Mouse (Mus musculus): ENCODE measurements at regions not wholly inside any gene's neighbourhood (a gene's known extent, or its start where the extent isn't known, plus 50 kb on each side); places are given as distances from the start of the nearest gene placed in this dataset.

GRCm38 (mm10) chr5:102242614-102243013, 172.9 kb upstream of the Wdfy3 start:
- DNase-seq (ENCODE audit: low spot score) (no peak), ATAC-seq (ENCODE audit: extremely low read depth, insufficient number of reproducible peaks, low FRiP score, poor library complexity, severe bottlenecking) (no peak)
- Histone ChIP-seq H3K36me3 (replicated peaks) (no peaks in the 10 kb centered on the region), H3K9me3 (replicated peaks) (peaks cover 51% of the 10 kb centered on the region), H3K4me3 (ENCODE audit: low read depth, low read length) (no peak overlapping the region), H3K4me1 (ENCODE audit: insufficient read depth, low read depth, low read length) (no peaks in the 10 kb centered on the region), H3K27me3 (ENCODE audit: insufficient read depth, low read length) (no peaks in the 10 kb centered on the region)
- TF ChIP-seq GATA1 (IDR thresholded peaks at IDR 0.05; ENCODE audit: borderline replicate concordance, low read length): no peak
- TF ChIP-seq GATA2 (IDR thresholded peaks at IDR 0.05; ENCODE audit: borderline replicate concordance, low read depth, low read length): no peak
- TF ChIP-seq TAL1 (conservative IDR thresholded peaks at IDR 0.05; ENCODE audit: low read depth, low read length): no peak
- no peak for TF ChIP-seq POLR2AphosphoS5 (IDR thresholded peaks at IDR 0.05; ENCODE audit: insufficient replicate concordance, low read depth, low read length)
- no peak for TF ChIP-seq CTCF (IDR thresholded peaks at IDR 0.05; ENCODE audit: low read depth, low read length)

GRCm38 (mm10) chr5:102244706-102245105, 175.0 kb upstream of the Wdfy3 start:
- TF ChIP-seq GATA1 (IDR thresholded peaks at IDR 0.05; ENCODE audit: borderline replicate concordance, low read length): no peak
- TF ChIP-seq CTCF (IDR thresholded peaks at IDR 0.05; ENCODE audit: low read depth, low read length): no peak
- no peak for TF ChIP-seq POLR2AphosphoS5 (IDR thresholded peaks at IDR 0.05; ENCODE audit: insufficient replicate concordance, low read depth, low read length)
- TF ChIP-seq GATA2 (IDR thresholded peaks at IDR 0.05; ENCODE audit: borderline replicate concordance, low read depth, low read length): no peak
- TF ChIP-seq TAL1 (conservative IDR thresholded peaks at IDR 0.05; ENCODE audit: low read depth, low read length): no peak
- ATAC-seq (ENCODE audit: extremely low read depth, insufficient number of reproducible peaks, low FRiP score, poor library complexity, severe bottlenecking): no peak
- H3K36me3 ChIP-seq (replicated peaks): no peaks in the 10 kb centered on the region

GRCm38 (mm10) chr5:102248747-102249146, 179.0 kb upstream of the Wdfy3 start:
- no peaks in the 10 kb centered on the region for H3K27me3 ChIP-seq (ENCODE audit: insufficient read depth, low read length)
- no peak overlapping the region for H3K4me3 ChIP-seq (ENCODE audit: low read depth, low read length)
- DNase-seq (ENCODE audit: low spot score) (no peak), ATAC-seq (ENCODE audit: extremely low read depth, insufficient number of reproducible peaks, low FRiP score, poor library complexity, severe bottlenecking) (no peak)
- TF ChIP-seq GATA1 (IDR thresholded peaks at IDR 0.05; ENCODE audit: borderline replicate concordance, low read length) (no peak), CTCF (IDR thresholded peaks at IDR 0.05; ENCODE audit: low read depth, low read length) (no peak), GATA2 (IDR thresholded peaks at IDR 0.05; ENCODE audit: borderline replicate concordance, low read depth, low read length) (no peak), POLR2AphosphoS5 (IDR thresholded peaks at IDR 0.05; ENCODE audit: insufficient replicate concordance, low read depth, low read length) (no peak), TAL1 (conservative IDR thresholded peaks at IDR 0.05; ENCODE audit: low read depth, low read length) (no peak)
- H3K4me1 ChIP-seq (ENCODE audit: insufficient read depth, low read depth, low read length): no peaks in the 10 kb centered on the region
- no peaks in the 10 kb centered on the region for H3K36me3 ChIP-seq (replicated peaks)
- H3K9me3 ChIP-seq (replicated peaks): peaks cover 66% of the 10 kb centered on the region

More at GRCm38 (mm10) chr5:102244706-102245105, 175.0 kb upstream of the Wdfy3 start:
- Histone ChIP-seq H3K4me1 (ENCODE audit: insufficient read depth, low read depth, low read length) (no peaks in the 10 kb centered on the region), H3K27me3 (ENCODE audit: insufficient read depth, low read length) (no peaks in the 10 kb centered on the region), H3K9me3 (replicated peaks) (peaks cover 62% of the 10 kb centered on the region), H3K4me3 (ENCODE audit: low read depth, low read length) (no peak overlapping the region)
- no peak for DNase-seq (ENCODE audit: low spot score)

- no peaks in the 10 kb centered on the region for H3K27me3 ChIP-seq (ENCODE audit: insufficient read depth, low read length)
- TF ChIP-seq TAL1 (conservative IDR thresholded peaks at IDR 0.05; ENCODE audit: low read depth, low read length) (no peak), GATA1 (IDR thresholded peaks at IDR 0.05; ENCODE audit: borderline replicate concordance, low read length) (no peak), CTCF (IDR thresholded peaks at IDR 0.05; ENCODE audit: low read depth, low read length) (no peak), POLR2AphosphoS5 (IDR thresholded peaks at IDR 0.05; ENCODE audit: insufficient replicate concordance, low read depth, low read length) (no peak), GATA2 (IDR thresholded peaks at IDR 0.05; ENCODE audit: borderline replicate concordance, low read depth, low read length) (no peak)
- H3K36me3 ChIP-seq (replicated peaks): no peaks in the 10 kb centered on the region
- peaks cover 52% of the 10 kb centered on the region for H3K9me3 ChIP-seq (replicated peaks)
- no peak for DNase-seq (ENCODE audit: low spot score)
- no peak for ATAC-seq (ENCODE audit: extremely low read depth, insufficient number of reproducible peaks, low FRiP score, poor library complexity, severe bottlenecking)
- H3K4me1 ChIP-seq (ENCODE audit: insufficient read depth, low read depth, low read length): no peaks in the 10 kb centered on the region
- H3K4me3 ChIP-seq (ENCODE audit: low read depth, low read length): no peak overlapping the region
Measured at GRCm38 (mm10) chr5:102251076-102251475, 181.4 kb upstream of the Wdfy3 start.

GRCm38 (mm10) chr5:102253786-102254185, 184.1 kb upstream of the Wdfy3 start:
- DNase-seq (ENCODE audit: low spot score) (no peak), ATAC-seq (ENCODE audit: extremely low read depth, insufficient number of reproducible peaks, low FRiP score, poor library complexity, severe bottlenecking) (no peak)
- no peak overlapping the region for H3K4me3 ChIP-seq (ENCODE audit: low read depth, low read length)
- peaks cover 49% of the 10 kb centered on the region for H3K9me3 ChIP-seq (replicated peaks)
- H3K27me3 ChIP-seq (ENCODE audit: insufficient read depth, low read length): no peaks in the 10 kb centered on the region
- TF ChIP-seq GATA2 (IDR thresholded peaks at IDR 0.05; ENCODE audit: borderline replicate concordance, low read depth, low read length) (no peak), TAL1 (conservative IDR thresholded peaks at IDR 0.05; ENCODE audit: low read depth, low read length) (no peak), GATA1 (IDR thresholded peaks at IDR 0.05; ENCODE audit: borderline replicate concordance, low read length) (no peak), POLR2AphosphoS5 (IDR thresholded peaks at IDR 0.05; ENCODE audit: insufficient replicate concordance, low read depth, low read length) (no peak), CTCF (IDR thresholded peaks at IDR 0.05; ENCODE audit: low read depth, low read length) (no peak)
- H3K4me1 ChIP-seq (ENCODE audit: insufficient read depth, low read depth, low read length): no peaks in the 10 kb centered on the region
- no peaks in the 10 kb centered on the region for H3K36me3 ChIP-seq (replicated peaks)

- H3K4me3 ChIP-seq (ENCODE audit: low read depth, low read length): no peak overlapping the region
- DNase-seq (ENCODE audit: low spot score) (no peak), ATAC-seq (ENCODE audit: extremely low read depth, insufficient number of reproducible peaks, low FRiP score, poor library complexity, severe bottlenecking) (no peak)
- H3K36me3 ChIP-seq (replicated peaks): no peaks in the 10 kb centered on the region
- TF ChIP-seq GATA2 (IDR thresholded peaks at IDR 0.05; ENCODE audit: borderline replicate concordance, low read depth, low read length) (no peak), CTCF (IDR thresholded peaks at IDR 0.05; ENCODE audit: low read depth, low read length) (no peak), GATA1 (IDR thresholded peaks at IDR 0.05; ENCODE audit: borderline replicate concordance, low read length) (no peak), TAL1 (conservative IDR thresholded peaks at IDR 0.05; ENCODE audit: low read depth, low read length) (no peak), POLR2AphosphoS5 (IDR thresholded peaks at IDR 0.05; ENCODE audit: insufficient replicate concordance, low read depth, low read length) (no peak)
- peaks cover 37% of the 10 kb centered on the region for H3K9me3 ChIP-seq (replicated peaks)
- H3K4me1 ChIP-seq (ENCODE audit: insufficient read depth, low read depth, low read length): no peaks in the 10 kb centered on the region
- no peaks in the 10 kb centered on the region for H3K27me3 ChIP-seq (ENCODE audit: insufficient read depth, low read length)
Measured at GRCm38 (mm10) chr5:102257104-102257503, 187.4 kb upstream of the Wdfy3 start.

All from G1E (cell line).